Mouse (Mus musculus): ENCODE measurements around the gene Trip4.
A peak's percentile ranks its signal among the peaks of the same experiment; 100 is the strongest.

Trip4 gene

DNA sequence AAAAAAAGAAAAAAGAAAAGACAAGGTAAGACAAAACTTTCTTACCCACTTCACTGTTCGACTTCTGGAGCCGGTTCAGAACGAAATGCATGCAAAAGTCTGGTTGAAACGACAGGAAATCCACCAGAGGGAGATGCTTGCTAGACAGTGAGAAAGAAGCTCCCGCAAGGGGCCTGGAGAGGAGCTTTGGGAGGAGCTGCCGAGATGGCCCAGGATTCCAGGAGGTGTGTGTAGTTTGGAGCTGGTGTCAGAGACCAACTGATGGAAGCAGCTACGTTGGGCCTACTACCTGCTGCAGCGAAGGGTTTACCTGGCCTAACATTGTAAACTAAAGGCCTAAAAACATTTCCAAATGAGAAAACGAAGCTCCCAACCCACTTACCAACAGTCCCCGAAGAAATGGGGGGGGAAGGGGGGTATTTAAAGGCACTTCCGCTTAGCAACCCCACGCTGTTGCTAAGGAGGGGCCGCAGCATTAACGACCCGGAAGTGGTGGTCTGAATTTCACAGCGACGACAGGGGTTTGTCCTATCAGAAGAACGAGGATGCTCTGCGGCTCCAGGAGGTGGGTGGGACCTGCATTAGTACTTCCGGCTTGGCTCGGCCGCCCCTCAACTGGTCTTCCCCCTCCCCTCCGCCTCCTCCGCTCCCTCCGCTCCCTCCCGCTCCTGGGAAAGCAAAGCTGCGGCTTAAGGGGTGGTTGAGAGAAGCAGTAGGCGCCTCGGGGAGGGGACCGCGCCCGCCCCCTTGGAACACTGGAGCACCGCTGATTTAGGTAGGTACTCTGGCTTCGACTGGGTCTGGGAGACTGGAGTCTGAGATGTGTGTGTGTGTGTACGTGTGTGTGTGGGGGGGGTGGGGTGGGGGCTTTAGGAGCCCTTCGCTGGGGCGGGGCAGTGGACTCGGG, at the start of gene Trip4, which contains the start of gene Csnk1g1:
Gene Trip4 (minus strand): TSS at position 401 of the 907 bp plus-strand sequence.
Gene Csnk1g1 (plus strand): TSS at position 531 of the 907 bp plus-strand sequence.
- peak; percentile 97 for DNase-seq (ENCODE audit: low read depth, low spot score)

DNA sequence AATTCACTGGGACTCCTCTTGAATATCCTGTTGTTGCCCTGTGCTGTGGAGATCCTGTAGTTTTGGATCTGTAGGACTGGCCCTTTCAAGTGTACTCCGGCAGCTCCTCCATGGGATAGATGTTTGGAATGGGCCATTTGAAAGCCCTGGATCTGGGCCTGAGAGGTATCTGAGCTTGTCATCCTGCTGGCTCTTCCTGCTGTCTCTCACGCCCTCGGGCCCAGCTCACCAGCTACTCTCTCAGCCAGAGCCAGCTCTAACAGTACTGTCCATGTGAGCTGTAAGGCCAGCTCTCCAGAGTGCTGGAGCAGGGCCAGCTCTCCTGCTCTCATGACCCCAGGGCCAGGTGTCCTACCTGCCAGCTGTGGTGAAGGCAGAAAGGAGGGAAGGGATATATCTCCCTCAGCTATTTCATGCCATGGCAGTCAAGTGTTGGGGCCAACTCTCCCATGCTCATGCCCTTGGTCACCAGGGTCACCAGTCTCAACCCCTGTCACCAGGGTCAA, 42.5 kb upstream of the Trip4 start:
- no peak for DNase-seq (ENCODE audit: low read depth, low spot score)

DNA sequence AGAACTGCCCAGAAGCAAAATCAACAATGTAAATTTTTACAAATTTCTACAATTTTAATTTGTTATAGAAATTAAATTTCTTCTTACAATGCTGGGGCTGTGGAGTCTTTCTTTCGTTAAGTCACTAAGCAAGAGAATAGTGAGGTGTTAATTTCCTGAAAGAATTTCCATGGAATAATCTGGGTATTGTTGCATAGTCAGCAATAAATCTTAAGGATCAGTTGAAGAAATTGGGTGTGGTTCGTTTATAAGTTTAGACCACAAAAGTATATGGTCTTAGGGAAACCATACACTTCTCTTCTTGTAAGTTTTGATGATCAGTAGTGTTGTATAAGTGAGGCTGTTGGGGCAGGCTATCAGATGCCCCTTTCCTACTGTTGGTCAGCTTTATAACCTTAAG, 29.0 kb upstream of the Trip4 start:
- no peak for DNase-seq (ENCODE audit: low read depth, low spot score)

DNA sequence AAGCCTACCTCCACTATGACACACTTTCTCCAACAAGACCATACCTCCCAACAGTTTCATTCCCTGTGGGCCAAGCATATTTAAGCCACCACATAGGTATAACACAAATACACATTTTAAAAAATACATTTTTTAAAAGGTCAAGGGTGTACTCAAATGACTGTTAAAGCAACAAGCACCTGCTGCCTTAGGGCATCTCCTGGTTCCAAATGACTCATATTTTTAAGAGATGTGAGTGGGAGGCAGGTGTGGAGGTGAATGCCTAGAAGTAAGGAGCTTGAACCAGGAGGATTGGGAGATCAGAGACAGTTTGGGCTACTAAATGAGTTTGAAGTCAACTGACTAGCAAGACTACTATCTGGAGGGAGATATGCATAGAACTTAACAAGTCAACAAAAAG, 21.2 kb upstream of the Trip4 start:
- no peak for DNase-seq (ENCODE audit: low read depth, low spot score)

DNA sequence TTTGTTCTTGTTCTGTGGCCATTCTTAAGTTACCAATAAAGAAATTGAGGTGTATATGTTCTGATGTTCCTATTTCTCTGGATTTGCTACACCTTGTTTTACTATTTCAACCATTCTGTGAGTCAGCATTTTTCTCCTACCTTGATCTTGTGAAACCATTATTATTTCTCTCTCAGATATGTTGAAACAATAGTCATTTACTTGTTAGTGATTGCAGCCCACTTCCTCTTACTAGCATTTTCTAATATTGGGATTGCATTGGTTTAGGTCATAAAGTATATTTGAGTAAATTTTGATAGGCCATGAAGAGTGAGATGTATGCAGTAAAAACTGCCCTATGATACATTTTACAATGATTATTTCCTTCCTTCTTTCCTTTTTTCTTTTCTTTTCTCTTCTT, 19.9 kb upstream of the Trip4 start:
- DNase-seq (ENCODE audit: low read depth, low spot score), result no peak

DNA sequence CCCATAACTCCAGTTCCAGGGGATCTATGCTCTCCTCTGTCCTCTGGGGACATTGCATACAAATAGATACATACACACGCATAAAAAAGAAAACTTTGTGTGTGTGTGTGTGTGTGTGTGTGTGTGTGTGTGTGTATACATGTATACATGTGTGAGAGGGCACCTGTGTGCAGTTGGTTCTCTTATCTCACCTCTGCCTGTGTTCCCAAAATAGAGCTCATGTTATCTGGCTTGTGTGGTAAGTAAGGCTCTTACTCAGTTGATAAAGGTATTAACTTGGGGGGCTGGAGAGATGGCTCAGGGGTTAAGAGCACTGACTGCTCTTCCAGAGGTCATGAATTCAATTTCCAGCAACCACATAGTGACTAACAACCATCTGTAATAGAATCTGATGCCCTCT, 8.4 kb upstream of the Trip4 start:
- DNase-seq (ENCODE audit: low read depth, low spot score), result no peak

DNA sequence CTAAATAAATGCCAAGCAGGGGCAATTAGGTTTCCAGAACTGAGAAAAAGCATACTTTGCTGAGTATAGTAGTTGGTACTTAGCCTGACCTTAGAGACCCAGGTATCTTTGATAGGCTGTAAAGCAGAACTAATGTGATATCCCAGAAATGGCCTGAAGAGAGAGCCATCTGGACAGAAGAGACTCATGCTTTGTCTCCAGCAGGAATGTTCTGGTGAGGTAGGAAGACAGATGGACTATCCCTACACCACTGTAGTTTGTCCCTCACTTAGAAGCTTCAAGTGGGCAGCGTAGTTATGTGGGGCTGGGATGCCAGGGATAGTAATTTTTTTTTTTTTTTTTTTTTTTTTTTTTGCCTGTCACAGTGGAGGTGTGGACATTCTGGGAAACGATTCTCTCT, 5.4 kb upstream of the Trip4 start:
- DNase-seq (ENCODE audit: low read depth, low spot score), result no peak

DNA sequence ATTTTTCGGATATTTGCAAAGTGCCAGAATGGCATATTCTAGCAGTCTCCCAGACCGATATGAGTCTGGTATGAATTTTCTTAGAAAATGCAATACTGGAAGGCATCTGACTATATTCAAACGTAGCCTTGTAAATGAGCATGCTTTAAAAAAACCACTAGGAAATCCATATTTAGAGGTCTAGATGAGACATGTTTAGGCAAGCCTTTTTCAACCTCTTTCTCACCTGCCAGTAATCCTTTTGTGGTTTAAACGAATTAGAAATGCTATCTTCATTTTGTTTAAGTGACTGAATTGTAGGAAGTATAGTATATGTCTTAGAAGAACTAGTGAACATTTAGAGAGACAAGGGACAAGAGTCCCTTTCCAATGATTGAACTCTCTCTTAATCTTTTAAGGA, 1.2 kb upstream of the Trip4 start:
- DNase-seq (ENCODE audit: low read depth, low spot score), result no peak

DNA sequence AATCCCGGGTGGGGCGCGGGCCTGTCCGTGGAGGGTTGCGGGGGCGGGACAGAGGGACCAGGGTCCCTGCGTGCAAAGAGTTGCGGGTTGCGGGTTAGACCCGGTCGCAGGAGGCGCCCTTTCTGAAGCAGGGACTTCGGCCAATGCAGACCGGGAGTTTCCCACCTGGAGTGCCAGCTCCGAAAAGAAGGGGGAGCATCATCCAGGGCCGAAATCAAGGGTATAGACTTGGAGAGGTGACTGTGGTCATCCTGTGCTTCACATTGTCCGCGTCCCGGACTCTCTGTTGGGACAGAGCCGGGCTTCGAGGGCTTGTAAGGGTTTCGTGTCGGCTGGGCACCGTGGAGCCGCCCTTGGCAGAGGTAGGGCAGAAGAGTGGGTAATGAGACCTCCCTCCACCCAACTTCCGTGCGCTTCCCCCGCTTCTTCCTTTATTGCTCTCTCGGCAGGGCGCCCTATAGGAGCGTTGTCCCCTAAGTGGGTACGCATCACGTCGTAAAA, 757 bp upstream of the Trip4 start:
- DNase-seq (ENCODE audit: low read depth, low spot score), result peak; percentile 37

DNA sequence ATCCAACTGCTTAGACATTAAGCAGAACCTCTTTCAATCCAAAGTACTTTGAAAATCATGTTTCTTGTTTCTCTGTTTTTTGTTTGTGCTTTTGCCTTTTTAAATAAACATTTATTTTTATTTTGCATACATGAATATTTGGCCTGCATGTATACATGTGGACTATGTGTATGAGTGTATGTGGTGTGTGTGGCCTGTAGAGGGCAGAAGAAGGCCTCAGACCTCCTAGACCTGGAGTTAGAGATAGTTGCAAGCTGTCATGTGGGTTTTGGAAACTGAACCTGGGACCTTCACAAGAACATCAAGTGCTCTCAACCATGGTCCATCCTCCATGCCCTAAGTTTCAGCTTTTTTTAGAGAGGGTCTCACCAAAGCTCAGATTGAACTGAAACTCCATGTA, 5.2 kb downstream of the Trip4 start:
- DNase-seq (ENCODE audit: low read depth, low spot score), result no peak

DNA sequence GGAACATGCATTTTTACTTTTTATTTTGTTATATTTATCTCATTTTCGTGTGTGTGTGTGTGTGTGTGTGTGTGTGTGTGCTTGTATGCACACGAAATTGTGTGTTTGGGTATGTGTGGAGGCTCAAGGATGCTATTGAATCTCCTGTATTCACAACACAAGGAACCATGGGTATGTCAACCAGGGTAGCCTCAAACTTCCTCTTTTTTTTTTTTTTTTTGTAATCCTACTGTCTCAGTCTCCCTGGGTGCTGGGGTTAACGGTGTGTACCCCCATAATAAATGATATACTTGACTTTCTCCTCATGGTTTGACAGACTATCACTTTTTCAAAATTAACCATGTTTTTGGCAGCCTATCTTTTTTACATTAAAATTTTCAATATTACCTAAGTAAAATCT, 5.7 kb downstream of the Trip4 start:
- DNase-seq (ENCODE audit: low read depth, low spot score), result no peak

DNA sequence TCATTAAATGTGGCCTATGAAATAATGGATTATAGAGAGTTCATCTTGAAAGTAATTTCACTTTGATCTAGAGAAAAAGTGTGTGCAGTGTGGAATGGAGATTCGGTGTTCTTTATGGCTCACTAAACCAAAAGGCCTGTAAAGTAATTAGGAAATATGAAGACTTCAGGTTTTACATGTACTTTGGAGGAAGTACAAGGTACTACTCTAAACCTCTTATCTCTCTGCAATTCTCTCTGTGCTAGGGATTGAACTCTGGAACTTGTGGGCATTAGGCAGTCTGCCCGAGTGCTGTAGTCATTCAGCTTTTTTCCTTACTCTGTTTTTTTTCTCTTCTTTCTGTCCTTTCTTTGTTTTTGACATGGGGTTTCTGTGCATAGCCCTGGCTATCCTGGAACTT, 11.6 kb downstream of the Trip4 start:
- DNase-seq (ENCODE audit: low read depth, low spot score), result no peak

DNA sequence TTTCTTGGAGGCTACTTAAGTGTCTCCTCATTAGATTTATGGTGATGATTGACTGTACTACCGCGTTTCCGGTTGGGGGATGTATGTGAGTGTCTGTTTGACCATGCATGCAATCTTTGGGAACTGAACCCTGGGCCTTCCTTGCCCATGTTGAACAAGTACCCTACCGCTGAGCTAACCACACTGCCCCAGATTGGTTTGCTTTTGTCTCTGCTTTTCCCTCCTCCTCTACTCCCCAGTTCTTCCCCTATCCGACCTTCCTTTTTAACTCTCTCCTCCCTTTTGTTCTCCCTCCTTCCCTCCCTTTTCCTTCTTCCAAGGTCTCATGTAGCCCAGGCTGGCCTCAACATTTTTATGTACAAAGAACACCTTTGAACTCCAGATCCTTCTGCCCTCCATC, 17.5 kb downstream of the Trip4 start:
- DNase-seq (ENCODE audit: low read depth, low spot score), result peak; percentile 34

DNA sequence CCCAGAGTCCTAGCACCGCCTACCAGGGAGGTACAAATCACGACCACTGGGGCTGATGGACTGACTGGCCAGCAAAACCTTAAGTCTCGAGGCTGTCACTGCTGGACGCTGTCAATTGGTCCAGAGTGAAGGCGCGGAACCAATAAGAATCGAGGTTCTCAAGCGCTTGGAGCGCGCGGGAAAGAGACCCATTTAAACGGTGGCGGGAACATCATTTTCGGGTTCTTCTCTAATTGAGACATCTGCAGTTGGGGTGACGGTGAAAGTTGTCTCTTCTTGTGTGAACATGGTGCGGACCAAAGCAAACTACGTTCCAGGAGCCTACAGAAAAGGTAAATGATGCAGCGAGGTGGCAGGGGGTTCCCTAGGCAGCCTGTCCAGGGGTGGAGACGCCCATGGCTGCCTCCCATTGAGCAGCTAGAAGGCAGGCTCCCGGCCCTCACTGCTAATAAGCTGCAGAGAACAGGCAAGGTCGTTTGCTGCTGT, 18.4 kb downstream of the Trip4 start, which contains the start of gene Pclaf:
Gene Pclaf (plus strand): TSS at position 95 of the 486 bp plus-strand sequence.
- DNase-seq (ENCODE audit: low read depth, low spot score), result peak; percentile 95

DNA sequence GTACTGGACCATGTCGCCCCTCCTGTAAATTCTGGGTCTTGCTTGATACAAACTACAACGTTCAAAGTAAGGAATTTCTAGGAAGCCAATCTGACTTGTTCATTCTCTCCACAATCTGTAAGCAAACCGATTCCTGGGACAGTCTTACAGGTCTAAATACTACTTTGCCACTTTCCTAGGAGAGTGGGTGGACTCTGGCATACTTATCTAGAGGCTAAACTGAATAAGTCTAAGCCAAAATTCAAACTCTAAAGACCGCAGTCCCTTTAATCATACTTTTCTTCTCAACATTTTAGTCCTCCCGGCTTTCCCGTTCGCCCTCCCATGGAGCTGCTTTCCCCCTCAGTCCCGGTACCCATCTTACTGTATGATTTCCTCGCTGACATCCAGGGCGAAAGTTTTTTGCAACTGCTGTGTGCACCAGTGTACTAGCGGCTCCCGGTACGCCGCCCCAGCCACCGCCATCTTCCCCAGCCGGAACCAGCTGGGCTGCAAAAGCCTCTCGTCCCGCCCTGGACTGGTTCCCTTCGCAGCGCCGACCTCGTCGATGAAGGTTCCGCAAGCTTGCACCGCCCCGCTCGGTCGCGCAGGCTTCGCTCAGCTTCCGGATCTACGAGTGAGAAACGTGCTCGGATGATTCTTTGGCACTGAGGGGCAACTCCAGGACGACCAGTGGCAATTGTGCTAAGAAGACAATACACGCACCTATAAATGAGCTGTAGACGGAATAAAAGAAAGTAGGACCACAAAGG, 23.9 kb downstream of the Trip4 start:
- DNase-seq (ENCODE audit: low read depth, low spot score), result peak; percentile 90

DNA sequence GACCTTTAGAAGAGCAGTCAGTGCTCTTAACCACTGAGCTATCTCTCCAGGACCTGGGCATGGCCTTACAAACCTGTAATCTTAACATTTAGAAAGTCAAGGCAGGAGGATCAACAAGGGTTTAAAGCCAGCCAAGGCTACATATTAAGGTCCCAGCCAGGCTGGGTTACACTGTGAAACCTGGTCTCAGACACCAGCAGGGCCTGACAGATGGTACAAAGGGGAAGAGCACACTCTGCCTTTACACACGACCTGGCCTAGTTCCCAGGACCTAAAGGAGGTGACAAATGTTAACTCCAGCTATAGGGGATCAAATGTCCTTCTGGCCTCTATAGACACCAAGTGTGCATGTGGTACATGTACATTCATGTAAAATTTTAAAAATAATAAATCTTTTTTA, 48.9 kb downstream of the Trip4 start:
- DNase-seq (ENCODE audit: low read depth, low spot score), result no peak

DNA sequence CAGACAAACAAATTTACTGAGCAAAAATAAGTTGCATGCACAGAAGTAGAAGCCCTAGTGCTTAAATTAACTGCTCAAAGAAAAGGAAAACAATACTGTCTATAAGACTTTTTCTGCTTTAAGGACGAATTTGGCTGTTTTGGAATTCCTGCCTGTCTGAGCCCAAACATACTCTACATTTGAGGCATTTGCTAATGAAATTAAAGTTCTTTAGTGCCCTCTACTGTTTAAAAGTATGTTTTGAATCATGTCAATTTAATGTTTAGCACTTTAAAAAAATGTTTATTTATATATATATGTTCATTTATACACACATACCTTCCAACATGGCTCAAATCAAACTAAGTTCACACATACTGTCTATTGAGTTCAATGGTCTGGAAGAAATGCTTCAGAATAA, 58.4 kb downstream of the Trip4 start:
- DNase-seq (ENCODE audit: low read depth, low spot score), result no peak

DNA sequence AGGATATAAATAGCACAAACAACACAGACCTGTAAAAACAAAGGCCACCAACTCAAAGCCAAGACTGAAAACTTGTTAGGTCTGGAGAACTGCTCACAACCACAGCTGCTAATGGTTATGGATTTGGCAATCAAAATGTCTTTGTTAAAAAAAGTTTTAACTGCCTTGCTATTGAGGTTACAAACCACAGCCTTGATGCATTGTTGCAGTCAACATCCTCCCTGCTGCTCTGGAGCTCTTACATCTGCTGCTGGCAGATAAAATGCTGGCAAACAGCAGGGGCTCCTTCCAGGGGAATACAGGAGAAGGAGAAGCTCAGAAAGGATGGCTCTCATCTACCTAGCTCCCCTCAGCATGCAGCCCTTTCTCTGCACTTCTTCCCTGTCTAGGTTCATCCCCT, 60.4 kb downstream of the Trip4 start:
- peak; percentile 25 for DNase-seq (ENCODE audit: low read depth, low spot score)

DNA sequence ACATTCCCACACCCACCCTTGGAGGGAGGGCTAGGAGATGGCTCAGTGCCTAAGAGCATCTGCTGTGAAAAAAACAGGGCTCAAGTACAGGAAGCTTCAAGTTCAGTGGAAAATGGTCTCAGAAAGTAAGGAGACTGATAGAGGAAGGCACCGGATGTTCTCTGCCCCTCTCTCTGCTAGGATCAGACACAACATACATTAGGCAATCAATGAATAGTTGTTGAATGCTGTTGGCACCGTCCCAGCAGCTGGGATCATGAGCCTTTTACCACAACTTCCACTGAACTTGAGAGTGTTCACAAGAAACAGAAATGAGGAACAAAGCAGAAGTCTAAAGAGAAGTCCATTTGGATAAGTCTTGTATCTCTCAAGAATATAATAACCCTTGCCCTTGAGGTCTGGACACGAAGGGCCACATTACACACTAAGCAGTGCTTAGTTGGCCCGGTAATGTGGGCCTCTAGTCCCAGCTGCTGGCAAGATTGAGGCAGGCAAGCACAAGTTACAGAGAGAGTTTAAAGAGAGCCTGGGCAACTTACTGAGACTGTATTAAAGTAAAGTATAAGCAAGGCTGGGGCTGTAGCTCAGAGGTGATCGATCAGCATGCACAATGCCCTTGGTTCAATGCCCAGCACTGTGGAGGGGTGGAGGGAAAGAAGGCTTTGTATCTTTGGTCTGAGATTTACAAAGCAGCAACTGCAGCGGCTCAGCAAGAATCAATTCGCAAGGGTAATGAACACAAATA, 64.0 kb downstream of the Trip4 start:
- no peak for DNase-seq (ENCODE audit: low read depth, low spot score)

DNA sequence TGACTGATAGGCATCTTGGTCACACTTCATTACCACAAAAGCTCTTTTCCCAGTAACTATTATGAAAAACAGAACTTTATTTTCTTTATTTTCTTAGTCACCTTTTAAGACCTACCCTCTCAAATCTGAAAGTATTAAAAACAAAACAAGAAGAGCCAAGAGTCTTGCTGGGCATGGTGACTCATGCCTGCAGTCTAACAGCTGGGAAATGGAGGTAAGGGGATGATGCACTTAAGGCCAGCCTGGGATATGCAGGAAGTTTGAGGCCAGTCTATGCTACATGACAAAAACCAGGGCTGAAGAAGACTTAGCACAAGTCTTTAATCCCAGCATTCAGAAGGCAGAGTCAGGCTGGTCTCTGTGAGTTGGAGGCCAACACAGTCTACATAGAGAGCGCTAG, 68.8 kb downstream of the Trip4 start:
- no peak for DNase-seq (ENCODE audit: low read depth, low spot score)

DNA sequence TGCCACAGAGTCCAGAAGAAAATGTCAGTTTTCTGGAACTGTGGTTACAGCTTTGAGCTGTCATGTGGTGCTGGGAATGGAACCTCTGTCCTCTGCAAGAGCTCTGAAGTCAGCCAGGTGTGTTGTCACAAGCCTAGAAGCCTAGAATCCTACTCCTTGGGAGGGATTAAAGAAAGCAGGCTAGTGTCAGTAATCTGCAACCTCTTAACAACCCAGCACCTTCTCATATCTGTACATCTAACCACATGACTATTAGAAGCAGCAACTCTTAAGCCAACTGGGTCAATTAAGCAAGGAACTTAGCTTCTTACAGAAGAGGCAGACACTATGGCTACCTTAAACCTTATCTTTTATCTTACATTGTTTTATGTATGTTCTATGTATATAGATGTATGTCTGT, 71.7 kb downstream of the Trip4 start:
- no peak for DNase-seq (ENCODE audit: low read depth, low spot score)

All from mesoderm, embryonic 11.5 days (tissue).